Mouse (Mus musculus) lung, embryonic 14.5 days (tissue): ENCODE measurements around the gene Ptprg. TPM values are rescaled to one million over a fixed set of nuclear protein-coding genes. Genes with fewer than 3 reads are reported as not detected.
A peak's percentile ranks its signal among the peaks of the same experiment; 100 is the strongest.

ENCODE experiments used
- ATAC-seq: fragments of 200-750 bp; cut with Nextera tagmentation; 2 replicates; pipeline ENCODE4 v1.8.0; 2017; ENCODE audit warnings: mild to moderate bottlenecking, moderate TSS enrichment, moderate library complexity; ENCODE audit not compliant: insufficient read depth
- DNase-seq: peaks from one replicate; pipeline ENCODE4 v3.0.0-alpha.2; 2015
- H3K27ac ChIP-seq: fragments of 300-500 bp; sonication (generic); 2 replicates; pipeline ENCODE4 v1.5.1; 2014; ENCODE audit warnings: low read depth, mild to moderate bottlenecking, moderate library complexity
- H3K27me3 ChIP-seq: fragments of 300-500 bp; sonication (generic); 2 replicates; pipeline ENCODE4 v1.6.1; 2014; ENCODE audit warnings: low read length, control low read depth; ENCODE audit not compliant: insufficient read depth
- H3K36me3 ChIP-seq: fragments of 300-500 bp; sonication (generic); 2 replicates; pipeline ENCODE4 v1.6.1; 2014; ENCODE audit warnings: control low read depth; ENCODE audit not compliant: insufficient read depth
- H3K4me1 ChIP-seq: fragments of 300-500 bp; sonication (generic); 2 replicates; pipeline ENCODE4 v1.6.1; 2014; ENCODE audit warnings: antibody characterized with exemption, control low read depth; ENCODE audit not compliant: insufficient read depth
- H3K4me2 ChIP-seq: fragments of 300-500 bp; sonication (generic); 2 replicates; pipeline ENCODE4 v1.6.1; 2014; ENCODE audit warnings: mild to moderate bottlenecking
- H3K4me3 ChIP-seq: fragments of 300-500 bp; sonication (generic); 2 replicates; pipeline ENCODE4 v1.5.1; 2014; ENCODE audit warnings: low read depth, low read length
- H3K9ac ChIP-seq: fragments of 300-500 bp; sonication (generic); 2 replicates; pipeline ENCODE4 v1.6.1; 2014
- H3K9me3 ChIP-seq: fragments of 300-500 bp; sonication (generic); 2 replicates; pipeline ENCODE4 v1.6.1; 2016; ENCODE audit warnings: low read depth, low read length, control low read depth
- CTCF ChIP-seq: IDR thresholded peaks from 2 replicates; pipeline ENCODE4 v1.5.1; 2016; ENCODE audit warnings: antibody characterized with exemption, low read depth
- WGBS: fragments of 180-500 bp; shearing (Covaris S2); extraction: QIAGEN DNeasy Blood & Tissue Kit; methylation state at CpG from one replicate; pipeline ENCODE4 v1.1.7; 2014; 5-methylcytosine and 5-hydroxymethylcytosine counted together
- polyA plus RNA-seq: library from polyadenylated mRNA; unstranded; fragments of >200 nt; fragmentation: Nextera tagmentation; extraction: Ambion mirVana; gene quantifications from 2 replicates; pipeline ENCODE4 v1.2.1, GENCODE M21; 2014

Ptprg gene
- polyA plus RNA-seq, 1 experiment from 2014 or later, result 43.2 TPM

GRCm38 (mm10) chr14:12180116-12180515 lies 626.8 kb downstream of the Ptprg start:
- Histone ChIP-seq H3K4me1 (no peaks in the 10 kb centered on the region), H3K9ac (no peak overlapping the region), H3K27ac (no peak overlapping the region), H3K4me2 (no peak overlapping the region), H3K4me3 (no peak overlapping the region), H3K9me3 (no peaks in the 10 kb centered on the region), H3K36me3 (no peaks in the 10 kb centered on the region), H3K27me3 (no peaks in the 10 kb centered on the region)
- ATAC-seq (peak; percentile 52; the same call in 1 of the 2 replicates), DNase-seq (peak; percentile 37)
- 44% methylated on average over 3 of the region's 3 CpGs for WGBS
- no peak for TF ChIP-seq CTCF

- H3K9ac ChIP-seq, result no peak overlapping the region
- TF ChIP-seq CTCF, result no peak
- no peaks in the 10 kb centered on the region for H3K27me3 ChIP-seq
- DNase-seq (no peak), ATAC-seq (no peak)
- no peaks in the 10 kb centered on the region for H3K4me1 ChIP-seq
- H3K36me3 ChIP-seq, result no peaks in the 10 kb centered on the region
- H3K4me3 ChIP-seq, result no peak overlapping the region
- WGBS, result 55% methylated on average over 4 of the region's 4 CpGs
- no peak overlapping the region for H3K27ac ChIP-seq
- H3K9me3 ChIP-seq, result no peaks in the 10 kb centered on the region
- no peak overlapping the region for H3K4me2 ChIP-seq
Observed at GRCm38 (mm10) chr14:12185040-12185439, 631.7 kb downstream of the Ptprg start.

GRCm38 (mm10) chr14:12188352-12188751 lies 635.0 kb downstream of the Ptprg start:
- no peaks in the 10 kb centered on the region for H3K27me3 ChIP-seq
- H3K4me2 ChIP-seq, result no peak overlapping the region
- H3K9ac ChIP-seq, result no peak overlapping the region
- H3K4me1 ChIP-seq, result no peaks in the 10 kb centered on the region
- H3K4me3 ChIP-seq, result no peak overlapping the region
- ATAC-seq, result no peak
- no peak for TF ChIP-seq CTCF
- peak; percentile 23 for DNase-seq
- H3K9me3 ChIP-seq, result no peaks in the 10 kb centered on the region
- no peaks in the 10 kb centered on the region for H3K36me3 ChIP-seq
- WGBS, result 38% methylated on average over 4 of the region's 4 CpGs
- H3K27ac ChIP-seq, result no peak overlapping the region

GRCm38 (mm10) chr14:12189266-12189665 lies 635.9 kb downstream of the Ptprg start:
- no peak overlapping the region for H3K9ac ChIP-seq
- ATAC-seq (no peak), DNase-seq (no peak)
- no peak overlapping the region for H3K4me2 ChIP-seq
- H3K9me3 ChIP-seq, result no peaks in the 10 kb centered on the region
- H3K4me3 ChIP-seq, result no peak overlapping the region
- H3K27ac ChIP-seq, result no peak overlapping the region
- H3K27me3 ChIP-seq, result no peaks in the 10 kb centered on the region
- TF ChIP-seq CTCF, result no peak
- no peaks in the 10 kb centered on the region for H3K36me3 ChIP-seq
- no peaks in the 10 kb centered on the region for H3K4me1 ChIP-seq
- 80% methylated on average over 3 of the region's 3 CpGs for WGBS

GRCm38 (mm10) chr14:12189717-12190600 lies 636.6 kb downstream of the Ptprg start:
- WGBS, result 71% methylated on average over 12 of the region's 12 CpGs
- Histone ChIP-seq H3K9ac (no peak overlapping the region), H3K9me3 (no peaks in the 10 kb centered on the region), H3K4me1 (no peaks in the 10 kb centered on the region), H3K4me2 (no peak overlapping the region), H3K36me3 (no peaks in the 10 kb centered on the region), H3K4me3 (no peak overlapping the region), H3K27me3 (no peaks in the 10 kb centered on the region), H3K27ac (no peak overlapping the region)
- no peak for TF ChIP-seq CTCF
- DNase-seq, result peak; percentile 53
- peak; percentile 44; the same call in 1 of the 2 replicates for ATAC-seq

- no peaks in the 10 kb centered on the region for H3K36me3 ChIP-seq
- DNase-seq (no peak), ATAC-seq (no peak)
- no peak for TF ChIP-seq CTCF
- H3K27me3 ChIP-seq, result no peaks in the 10 kb centered on the region
- H3K9ac ChIP-seq, result no peak overlapping the region
- H3K4me3 ChIP-seq, result no peak overlapping the region
- H3K27ac ChIP-seq, result no peak overlapping the region
- no peaks in the 10 kb centered on the region for H3K9me3 ChIP-seq
- 89% methylated on average over 6 of the region's 6 CpGs for WGBS
- no peaks in the 10 kb centered on the region for H3K4me1 ChIP-seq
- H3K4me2 ChIP-seq, result no peak overlapping the region
Observed at GRCm38 (mm10) chr14:12191076-12191475, 637.7 kb downstream of the Ptprg start.

- no peak overlapping the region for H3K4me3 ChIP-seq
- 28% methylated on average over 7 of the region's 7 CpGs for WGBS
- H3K9me3 ChIP-seq, result no peaks in the 10 kb centered on the region
- ATAC-seq (peak; percentile 85), DNase-seq (peak; percentile 85)
- 0 out of 2 replicates have a peak, but pooled peaks cover 4% of the 10 kb centered on the region for H3K4me1 ChIP-seq
- H3K27me3 ChIP-seq, result no peaks in the 10 kb centered on the region
- H3K4me2 ChIP-seq, result 0 out of 2 replicates have a peak overlapping the region, but pooled peaks have one; percentile 15
- TF ChIP-seq CTCF, result no peak
- H3K27ac ChIP-seq, result no peak overlapping the region
- no peak overlapping the region for H3K9ac ChIP-seq
- no peaks in the 10 kb centered on the region for H3K36me3 ChIP-seq
Observed at GRCm38 (mm10) chr14:12198735-12199134, 645.4 kb downstream of the Ptprg start.
